Mouse (Mus musculus): ENCODE data around the gene Pphln1.

DNA sequence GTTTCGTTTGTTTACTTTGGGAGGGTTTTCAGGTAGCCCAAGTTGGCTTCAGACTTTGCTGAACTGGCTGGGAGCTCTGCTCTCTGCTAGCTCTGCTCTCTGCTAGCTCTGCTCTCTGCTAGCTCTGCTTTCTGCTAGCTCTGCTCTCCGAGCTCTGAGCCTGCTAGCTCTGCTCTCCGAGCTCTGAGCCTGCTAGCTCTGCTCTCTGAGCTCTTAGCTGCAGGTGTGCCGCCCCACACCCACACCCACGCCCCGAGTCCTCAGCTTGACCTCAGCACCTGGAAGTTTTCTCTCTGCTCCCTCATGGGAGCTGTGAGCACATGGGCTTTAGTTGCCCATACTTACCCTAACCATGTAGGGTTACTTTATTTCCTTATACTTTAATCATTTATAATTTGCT lies 45.5 kb downstream of the Pphln1 start:
- TF ChIP-seq CTCF (IDR thresholded peaks at IDR 0.05; ENCODE audit: low read depth), result no peak
- no peak for TF ChIP-seq EP300 (IDR thresholded peaks at IDR 0.05; ENCODE audit: low read depth)
